Mouse (Mus musculus): ENCODE results near the gene Tk1.
"Not testable (repeated sequence)": the region's sequence is repeated elsewhere in the genome, so short reads cannot be mapped to it uniquely, and the experiment has no call there.

Tk1 gene

GRCm38 (mm10) chr11:117846640-117847039 lies 20.7 kb upstream of the Tk1 start:
- no peak for DNase-seq

- no peak for DNase-seq
Observed at GRCm38 (mm10) chr11:117845651-117846050, 19.8 kb upstream of the Tk1 start.

GRCm38 (mm10) chr11:117844997-117845396 lies 19.1 kb upstream of the Tk1 start:
- no peak for DNase-seq

- no peak for DNase-seq
Observed at GRCm38 (mm10) chr11:117843434-117843833, 17.5 kb upstream of the Tk1 start.

GRCm38 (mm10) chr11:117840910-117841309 lies 15.0 kb upstream of the Tk1 start:
- DNase-seq, result no peak

- no peak for DNase-seq
Observed at GRCm38 (mm10) chr11:117839021-117839420, 13.1 kb upstream of the Tk1 start.

- no peak for DNase-seq
Observed at GRCm38 (mm10) chr11:117838572-117838971, 12.7 kb upstream of the Tk1 start.

- DNase-seq, result peak; percentile 71
Observed at GRCm38 (mm10) chr11:117836306-117836705, 10.4 kb upstream of the Tk1 start.

GRCm38 (mm10) chr11:117834086-117834485 lies 8.2 kb upstream of the Tk1 start:
- DNase-seq, result no peak

- DNase-seq, result not testable (repeated sequence)
Observed at GRCm38 (mm10) chr11:117833509-117833908, 7.6 kb upstream of the Tk1 start.

GRCm38 (mm10) chr11:117832086-117832969 lies 6.4 kb upstream of the Tk1 start:
- DNase-seq, result peak; percentile 87

- peak; percentile 56 for DNase-seq
Observed at GRCm38 (mm10) chr11:117830401-117830800, 4.5 kb upstream of the Tk1 start.

- DNase-seq, result peak; percentile 70
Observed at GRCm38 (mm10) chr11:117829671-117830215, 3.9 kb upstream of the Tk1 start.

- DNase-seq, result peak; percentile 64
Observed at GRCm38 (mm10) chr11:117828888-117829604, 3.2 kb upstream of the Tk1 start.

- DNase-seq, result peak; percentile 59
Observed at GRCm38 (mm10) chr11:117828149-117828887, 2.4 kb upstream of the Tk1 start.

GRCm38 (mm10) chr11:117827386-117827785 lies 1.5 kb upstream of the Tk1 start:
- DNase-seq, result no peak

- no peak for DNase-seq
Observed at GRCm38 (mm10) chr11:117826916-117827315, 1.0 kb upstream of the Tk1 start.

GRCm38 (mm10) chr11:117826164-117826563 lies 272 bp upstream of the Tk1 start:
- no peak for DNase-seq

GRCm38 (mm10) chr11:117824060-117824969 lies 1.6 kb downstream of the Tk1 start:
- peak; percentile 88 for DNase-seq

GRCm38 (mm10) chr11:117823411-117823810 lies 2.5 kb downstream of the Tk1 start:
- no peak for DNase-seq

GRCm38 (mm10) chr11:117822728-117823241 lies 3.1 kb downstream of the Tk1 start:
- peak; percentile 72 for DNase-seq

- DNase-seq, result no peak
Observed at GRCm38 (mm10) chr11:117821868-117822267, 4.0 kb downstream of the Tk1 start.

Data from lung, postnatal 10 days (tissue).